Mouse (Mus musculus): ENCODE data around the gene Ttc23l.

DNA sequence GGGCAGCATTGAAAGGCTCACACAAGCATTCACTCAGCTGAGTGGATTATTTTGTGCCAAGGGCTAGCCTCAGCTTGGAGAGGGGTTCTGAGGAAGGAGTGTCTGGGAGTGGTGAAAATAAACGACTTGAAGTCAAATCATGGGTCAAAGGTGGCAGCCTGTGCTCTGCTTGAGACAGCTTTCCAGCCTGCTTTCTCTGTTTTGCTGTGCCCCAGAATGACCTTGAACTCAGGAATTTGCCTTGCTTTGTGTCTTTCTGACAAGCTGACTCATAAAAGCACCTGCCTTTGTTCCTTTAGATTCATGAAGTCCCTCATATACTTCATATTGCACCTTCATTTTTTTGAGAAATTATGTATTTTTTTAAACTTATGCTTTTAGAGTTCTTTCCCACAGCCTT is 5.7 kb upstream of the Ttc23l start:
- no peak for TF ChIP-seq CTCF (conservative IDR thresholded peaks at IDR 0.05; ENCODE audit: low read length)
- TF ChIP-seq NANOG (IDR thresholded peaks at IDR 0.05; ENCODE audit: borderline replicate concordance, low read length), result no peak

Measured in E14TG2a.4 (cell line).